Mouse (Mus musculus) olfactory bulb, adult 2 months (tissue): ENCODE measurements around the gene Ctnnd2. TPM values are rescaled to one million over a fixed set of nuclear protein-coding genes. Genes with fewer than 3 reads are reported as not detected.

Experiments used
- H3K27ac ChIP-seq: fragments of 200-500 bp; 2 replicates; pipeline ENCODE4 v1.5.1; 2012; ENCODE audit warnings: low read depth, low read length; ENCODE audit not compliant: insufficient read depth
- H3K4me1 ChIP-seq: fragments of 200-500 bp; 2 replicates; pipeline ENCODE4 v1.6.1; 2012; ENCODE audit warnings: low read length; ENCODE audit not compliant: control insufficient read depth, insufficient read depth
- H3K4me3 ChIP-seq: fragments of 200-500 bp; 2 replicates; pipeline ENCODE4 v1.5.1; 2012; ENCODE audit warnings: mild to moderate bottlenecking, low read depth, low read length, moderate library complexity; ENCODE audit not compliant: insufficient read depth
- CTCF ChIP-seq: fragments of 200-500 bp; IDR thresholded peaks from 2 replicates; pipeline ENCODE4 v1.5.1; 2012; ENCODE audit warnings: low read depth, mild to moderate bottlenecking, low read length, moderate library complexity; ENCODE audit not compliant: insufficient read depth
- POLR2A ChIP-seq: fragments of 200-500 bp; IDR thresholded peaks from 2 replicates; pipeline ENCODE4 v1.6.1; 2012; ENCODE audit warnings: mild to moderate bottlenecking, low read depth, low read length, moderate library complexity; ENCODE audit not compliant: insufficient read depth
- WGBS: fragments of 180-500 bp; shearing (Covaris S2); methylation state at CpG from one replicate; pipeline ENCODE4 v1.1.7; 2018; 5-methylcytosine and 5-hydroxymethylcytosine counted together
- polyA plus RNA-seq: library from polyadenylated mRNA; stranded (reverse); fragments of >200 nt; gene quantifications from 2 replicates; pipeline ENCODE4 v1.2.4, GENCODE M21; 2012; ENCODE audit warnings: low replicate concordance; ENCODE audit not compliant: missing spikeins, insufficient read depth, insufficient read length

Gene Ctnnd2
- polyA plus RNA-seq, 1 experiment = not detected

GRCm38 (mm10) chr15:30462804-30463423, 290.5 kb downstream of the Ctnnd2 start:
- H3K4me1 ChIP-seq = 0 out of 2 replicates have a peak, but pooled peaks cover 3% of the 10 kb centered on the region
- no peak overlapping the region for H3K27ac ChIP-seq
- 95% methylated on average over 2 of the region's 2 CpGs for WGBS
- TF ChIP-seq POLR2A (no peak), CTCF (no peak)
- H3K4me3 ChIP-seq = no peak overlapping the region

GRCm38 (mm10) chr15:30463471-30464047, 291.2 kb downstream of the Ctnnd2 start:
- TF ChIP-seq CTCF (no peak), POLR2A (no peak)
- H3K4me3 ChIP-seq = no peak overlapping the region
- WGBS = 90% methylated on average over 5 of the region's 5 CpGs
- 0 out of 2 replicates have a peak, but pooled peaks cover 3% of the 10 kb centered on the region for H3K4me1 ChIP-seq
- H3K27ac ChIP-seq = no peak overlapping the region

- TF ChIP-seq CTCF = no peak
- TF ChIP-seq POLR2A = no peak
- WGBS = 70% methylated on average over 13 of the region's 13 CpGs
- Histone ChIP-seq H3K4me3 (no peak overlapping the region), H3K4me1 (0 out of 2 replicates have a peak, but pooled peaks cover 3% of the 10 kb centered on the region), H3K27ac (no peak overlapping the region)
Observed at GRCm38 (mm10) chr15:30466950-30467543, 294.7 kb downstream of the Ctnnd2 start.

- TF ChIP-seq POLR2A (no peak), CTCF (no peak)
- Histone ChIP-seq H3K4me3 (no peak overlapping the region), H3K4me1 (0 out of 2 replicates have a peak, but pooled peaks cover 3% of the 10 kb centered on the region), H3K27ac (no peak overlapping the region)
- 70% methylated on average over 3 of the region's 3 CpGs for WGBS
Observed at GRCm38 (mm10) chr15:30468773-30469172, 296.4 kb downstream of the Ctnnd2 start.

GRCm38 (mm10) chr15:30471280-30471966, 299.0 kb downstream of the Ctnnd2 start:
- H3K27ac ChIP-seq = no peak overlapping the region
- no peak for TF ChIP-seq POLR2A
- no peak for TF ChIP-seq CTCF
- H3K4me1 ChIP-seq = 0 out of 2 replicates have a peak, but pooled peaks cover 3% of the 10 kb centered on the region
- no peak overlapping the region for H3K4me3 ChIP-seq
- WGBS = 78% methylated on average over 6 of the region's 6 CpGs

GRCm38 (mm10) chr15:30480676-30481075, 308.3 kb downstream of the Ctnnd2 start:
- no peak for TF ChIP-seq POLR2A
- no peak for TF ChIP-seq CTCF
- Histone ChIP-seq H3K27ac (no peak overlapping the region), H3K4me3 (no peak overlapping the region), H3K4me1 (peaks cover 3% of the 10 kb centered on the region; the same call in 1 of the 2 replicates)
- 39% methylated on average over 15 of the region's 15 CpGs for WGBS

- Histone ChIP-seq H3K4me3 (no peak overlapping the region), H3K27ac (no peak overlapping the region), H3K4me1 (no peaks in the 10 kb centered on the region)
- WGBS = 42% methylated on average over 5 of the region's 5 CpGs
- TF ChIP-seq POLR2A (no peak), CTCF (no peak)
Observed at GRCm38 (mm10) chr15:30506476-30506875, 334.1 kb downstream of the Ctnnd2 start.

- TF ChIP-seq POLR2A (no peak), CTCF (no peak)
- Histone ChIP-seq H3K4me1 (no peaks in the 10 kb centered on the region), H3K4me3 (no peak overlapping the region), H3K27ac (no peak overlapping the region)
- 64% methylated on average over 3 of the region's 3 CpGs for WGBS
Observed at GRCm38 (mm10) chr15:30512467-30512866, 340.1 kb downstream of the Ctnnd2 start.

- Histone ChIP-seq H3K4me3 (no peak overlapping the region), H3K4me1 (no peaks in the 10 kb centered on the region), H3K27ac (no peak overlapping the region)
- TF ChIP-seq POLR2A (no peak), CTCF (no peak)
Observed at GRCm38 (mm10) chr15:30513122-30513521, 340.7 kb downstream of the Ctnnd2 start.
